Mouse (Mus musculus): Measurements from ENCODE around the gene Zfp324.
A peak's percentile ranks its signal among the peaks of the same experiment; 100 is the strongest.
"Not testable (repeated sequence)": the region's sequence is repeated elsewhere in the genome, so short reads cannot be mapped to it uniquely, and the experiment has no call there.

Zfp324 gene

DNA sequence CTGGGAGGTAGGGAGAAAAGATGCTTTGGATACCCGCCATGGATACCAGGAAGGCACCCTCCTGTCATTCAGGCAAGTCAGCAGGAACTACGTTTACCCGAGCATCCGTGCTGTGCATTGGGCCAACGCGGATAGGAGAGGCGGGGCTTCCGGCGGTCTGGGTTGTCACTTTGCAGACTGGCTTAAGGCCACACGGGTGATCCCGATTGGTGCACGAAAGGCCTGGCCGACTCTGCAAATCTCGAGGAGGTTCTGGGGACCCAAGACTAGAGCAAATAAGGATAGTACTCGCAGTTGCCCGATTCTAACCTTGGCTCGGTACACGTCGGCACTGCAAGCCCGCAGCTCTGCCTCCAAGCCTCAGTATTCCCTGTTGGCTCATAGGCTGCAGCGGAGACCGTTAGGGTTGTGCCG is at the start of gene Zfp324:
Zfp324 (plus strand) TSS at position 161 of the 414 bp plus-strand sequence.
- peak; percentile 77 for DNase-seq (ENCODE audit: low read depth)

DNA sequence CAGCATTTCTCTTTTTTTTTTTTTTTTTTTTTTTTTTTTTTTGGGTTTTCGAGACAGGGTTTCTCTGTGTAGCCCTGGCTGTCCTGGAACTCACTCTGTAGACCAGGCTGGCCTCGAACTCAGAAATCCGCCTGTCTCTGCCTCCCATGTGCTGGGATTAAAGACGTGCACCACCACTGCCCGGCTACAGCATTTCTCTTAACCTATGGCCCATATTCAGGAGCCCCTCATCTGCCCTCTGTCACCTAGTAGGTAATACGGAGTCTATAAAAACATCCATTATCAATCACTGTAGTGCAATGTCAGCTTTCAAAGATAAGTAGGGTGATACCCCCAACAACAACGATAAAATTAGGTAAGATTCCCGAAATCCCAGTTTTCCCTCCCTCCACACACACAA is 45.1 kb upstream of the Zfp324 start:
- not testable (repeated sequence) for DNase-seq (ENCODE audit: low read depth)

DNA sequence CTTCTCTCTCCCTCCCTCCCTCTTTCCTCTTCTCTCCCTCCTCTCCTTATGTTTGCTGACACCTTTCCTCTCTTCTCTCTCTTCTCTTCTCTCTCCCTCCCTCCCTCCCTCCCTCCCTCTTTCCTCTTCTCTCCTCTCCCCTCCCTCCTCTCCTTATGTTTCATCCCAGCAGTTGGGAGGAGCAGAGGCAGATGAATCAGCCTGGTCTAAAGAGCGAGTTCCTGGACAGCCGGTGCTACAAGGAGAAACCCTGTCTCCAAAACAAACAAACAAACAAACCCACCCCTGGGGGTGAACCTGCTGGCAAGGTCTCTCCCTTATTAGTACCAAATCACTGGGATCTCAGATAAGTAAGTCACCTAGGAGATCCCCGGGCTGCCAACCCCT is 44.3 kb upstream of the Zfp324 start:
- no peak for DNase-seq (ENCODE audit: low read depth)

DNA sequence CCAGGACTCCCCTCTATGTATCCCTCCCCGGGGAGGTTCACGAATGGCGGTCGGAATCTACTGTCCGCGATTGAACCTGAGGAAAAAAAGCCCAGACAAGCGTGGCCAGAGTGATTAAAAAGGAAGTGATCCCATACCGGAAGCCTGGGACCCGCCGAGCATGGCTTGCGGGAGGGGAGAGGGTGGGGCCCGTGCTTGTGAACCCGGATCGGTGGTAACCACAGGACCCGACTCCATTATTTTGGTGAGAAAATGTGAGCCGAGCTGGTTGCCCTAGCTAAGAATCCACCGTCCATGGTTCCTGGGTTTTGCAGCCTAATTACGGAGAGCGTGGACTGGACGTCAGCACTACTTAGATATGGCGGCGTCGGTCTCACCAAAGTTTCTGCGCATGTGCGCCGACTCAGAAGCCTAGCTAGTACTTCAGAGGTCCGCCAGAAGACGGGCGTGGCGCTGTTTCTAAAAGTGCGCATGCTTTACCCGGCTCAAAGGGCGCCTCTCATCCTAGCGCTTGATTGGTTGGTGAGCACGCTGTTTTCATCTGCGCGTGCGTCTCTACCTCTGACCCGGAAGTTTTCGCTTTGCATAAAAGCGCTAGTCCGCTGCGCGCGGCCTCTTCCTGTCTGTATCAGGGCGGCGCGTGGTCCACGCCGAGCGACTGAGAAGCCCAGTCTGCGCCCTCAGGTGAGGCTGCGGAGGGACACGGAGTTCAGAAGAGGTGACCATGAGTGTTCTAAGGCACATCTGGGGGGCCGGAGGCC is 43.8 kb upstream of the Zfp324 start, which contains the start of gene Rps5:
Rps5 (plus strand) TSS at position 586 of the 761 bp plus-strand sequence.
- DNase-seq (ENCODE audit: low read depth): peak; percentile 98

DNA sequence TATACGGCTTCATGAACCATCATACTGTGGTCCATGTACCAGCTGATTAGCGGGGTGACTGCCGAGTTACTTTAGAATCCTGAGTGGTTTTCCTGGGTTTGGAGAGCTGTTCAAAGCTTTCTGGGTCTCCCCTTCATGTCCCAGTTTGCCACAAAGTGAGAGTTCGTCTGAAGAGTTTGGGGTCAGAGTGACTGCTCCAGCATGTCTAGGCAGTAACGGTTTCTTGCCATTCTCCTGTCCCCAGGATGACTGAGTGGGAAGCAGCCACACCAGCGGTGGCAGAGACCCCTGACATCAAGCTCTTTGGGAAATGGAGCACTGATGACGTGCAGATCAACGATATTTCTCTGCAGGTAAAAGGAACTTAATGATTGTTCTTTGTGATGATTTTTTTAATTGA is 42.9 kb upstream of the Zfp324 start:
- no peak for DNase-seq (ENCODE audit: low read depth)

DNA sequence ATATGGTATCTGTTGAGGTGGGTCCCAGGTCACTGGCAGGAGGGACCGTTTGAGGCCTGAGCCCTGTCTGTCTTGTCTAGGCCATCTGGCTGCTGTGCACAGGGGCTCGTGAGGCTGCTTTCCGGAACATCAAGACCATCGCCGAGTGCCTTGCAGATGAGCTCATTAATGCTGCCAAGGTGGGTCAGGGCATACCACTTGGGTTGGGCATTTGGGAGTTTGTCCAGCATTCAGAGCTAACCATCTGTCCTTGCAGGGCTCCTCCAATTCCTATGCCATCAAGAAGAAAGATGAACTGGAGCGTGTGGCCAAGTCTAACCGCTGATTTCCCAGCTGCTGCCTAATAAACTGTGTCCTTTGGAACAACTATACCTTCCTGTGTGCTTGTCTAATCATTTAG is 39.3 kb upstream of the Zfp324 start:
- no peak for DNase-seq (ENCODE audit: low read depth)

DNA sequence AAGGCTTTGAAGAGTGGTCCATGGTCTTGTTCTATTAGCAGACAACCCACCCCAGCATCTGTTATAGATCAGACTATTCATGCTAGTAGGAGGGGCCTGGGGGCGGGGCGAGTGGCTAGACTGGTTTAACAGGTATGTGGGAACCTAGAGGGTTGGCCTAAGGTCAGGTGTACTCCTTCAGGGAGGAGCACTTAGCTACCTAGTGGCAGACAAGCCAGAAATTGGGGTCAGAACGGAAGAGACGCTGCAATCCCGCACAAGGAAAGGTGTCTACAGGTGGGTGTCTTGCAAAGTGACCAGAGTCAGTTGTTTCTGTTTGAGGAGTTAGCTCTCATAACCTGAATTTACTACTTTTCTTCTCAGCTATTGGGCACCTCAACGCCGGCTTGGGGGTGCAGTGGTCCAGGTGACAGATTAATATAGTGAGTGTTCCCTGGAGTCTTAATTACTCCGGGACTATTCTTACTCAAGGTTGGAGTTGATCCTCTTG is 38.4 kb upstream of the Zfp324 start, which contains the start of gene Rnf225:
Rnf225 (plus strand) TSS at position 226 of the 490 bp plus-strand sequence.
- no peak for DNase-seq (ENCODE audit: low read depth)

DNA sequence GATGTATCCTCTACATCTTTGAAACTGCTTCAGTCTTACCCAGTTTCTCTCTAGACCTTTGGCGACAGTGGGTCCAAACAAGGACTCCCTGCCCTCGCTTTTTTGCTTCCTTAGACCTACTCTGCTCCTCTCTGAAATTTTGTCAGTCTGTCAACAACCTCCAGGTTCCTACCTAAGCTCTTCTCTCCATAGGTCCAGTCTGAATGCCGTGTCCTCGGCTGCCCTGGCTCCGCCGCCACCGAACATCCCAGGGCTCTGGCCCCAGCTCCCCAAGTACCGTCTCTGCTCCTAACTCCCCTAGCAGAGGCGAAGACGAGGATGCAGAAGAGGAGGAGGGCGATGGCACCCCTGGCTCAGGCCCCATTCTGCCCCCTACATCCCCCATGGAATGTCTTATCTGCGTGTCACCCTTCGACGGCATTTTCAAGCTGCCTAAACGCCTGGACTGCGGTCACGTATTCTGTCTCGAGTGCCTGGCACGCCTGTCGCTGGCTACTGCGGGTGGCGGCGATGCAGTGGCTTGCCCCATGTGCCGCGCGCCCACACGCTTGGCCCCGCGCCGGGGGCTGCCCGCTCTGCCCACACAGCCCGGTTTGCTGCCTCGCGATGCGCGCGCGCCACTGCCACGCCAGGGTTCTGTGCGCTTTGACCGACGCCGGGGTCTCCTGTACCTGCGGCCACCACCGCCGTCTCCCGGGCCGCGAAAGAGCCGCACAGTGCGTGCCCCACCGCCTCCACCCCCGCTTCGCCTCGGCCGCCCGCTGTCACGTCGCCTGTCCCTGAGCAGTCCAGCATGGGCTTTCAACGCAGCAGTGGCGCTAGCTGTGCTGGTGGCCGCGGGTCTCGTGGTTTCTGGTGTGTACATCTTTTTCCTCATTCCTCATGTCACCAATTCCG is 37.7 kb upstream of the Zfp324 start:
- no peak for DNase-seq (ENCODE audit: low read depth)

DNA sequence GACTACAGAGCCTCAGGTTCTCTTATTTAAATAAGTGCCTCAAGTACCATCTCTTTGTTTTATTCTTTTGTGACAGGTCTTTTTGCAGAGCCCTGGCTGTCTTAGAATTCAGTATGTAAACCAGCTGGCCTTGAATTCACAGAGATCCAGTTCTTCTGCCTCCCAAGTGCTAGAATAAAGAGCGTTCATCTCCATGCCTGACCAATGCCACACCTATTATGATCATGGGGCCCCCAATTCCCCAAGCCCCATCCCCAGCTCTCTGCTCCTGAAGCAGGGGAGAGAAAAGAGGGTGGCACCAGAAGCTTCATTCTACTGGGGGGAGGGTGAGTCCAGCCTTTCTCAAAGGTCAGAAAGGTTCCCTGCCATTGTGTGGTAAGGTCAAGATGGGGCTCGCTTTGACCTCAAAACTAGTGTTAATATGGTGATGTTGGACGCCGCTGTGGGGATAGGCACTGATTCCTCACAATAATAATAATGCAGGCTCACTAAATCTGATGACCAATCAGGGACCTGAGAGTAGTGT is 32.0 kb upstream of the Zfp324 start:
- DNase-seq (ENCODE audit: low read depth): no peak

DNA sequence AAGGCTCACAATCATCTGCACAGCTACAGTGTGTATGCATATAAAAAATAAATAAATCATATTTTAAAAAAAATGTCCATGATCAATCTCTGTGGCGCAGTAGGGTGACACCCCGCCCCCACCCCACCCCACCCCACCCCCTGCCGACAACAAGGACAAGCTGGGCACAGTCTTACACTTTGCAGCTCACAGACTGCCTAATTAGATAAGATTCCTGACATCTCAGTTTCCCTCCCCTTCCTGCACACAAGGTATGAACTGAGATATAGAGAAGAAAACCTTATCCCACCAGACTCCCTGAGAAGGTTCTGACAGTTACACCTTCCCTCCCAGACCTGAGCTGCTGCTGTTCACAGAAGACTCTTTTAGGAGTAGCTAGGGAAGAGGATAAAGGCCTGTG is 30.8 kb upstream of the Zfp324 start:
- no peak for DNase-seq (ENCODE audit: low read depth)

DNA sequence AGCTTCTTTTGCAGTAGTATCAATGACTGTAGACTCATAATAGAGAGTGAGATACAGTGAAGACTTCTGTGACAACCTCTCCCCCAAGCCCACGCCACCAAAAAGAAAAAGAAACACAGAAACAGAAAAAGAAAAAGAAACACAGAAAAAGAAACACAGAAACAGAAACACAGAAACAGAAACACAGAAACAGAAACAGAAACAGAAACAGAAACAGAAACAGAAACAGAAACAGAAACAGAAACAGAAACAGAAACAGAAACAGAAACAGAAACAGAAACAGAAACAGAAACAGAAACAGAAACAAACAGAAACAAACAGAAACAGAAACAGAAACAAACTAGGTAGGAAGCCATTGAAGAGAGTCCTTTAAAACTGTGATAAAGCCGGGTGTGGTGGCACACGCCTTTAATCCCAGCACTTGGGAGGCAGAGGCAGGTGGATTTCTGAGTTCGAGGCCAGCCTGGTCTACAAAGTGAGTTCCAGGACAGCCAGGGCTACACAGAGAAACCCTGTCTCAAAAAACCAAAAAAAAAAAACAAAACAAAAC is 28.3 kb upstream of the Zfp324 start:
- not testable (repeated sequence) for DNase-seq (ENCODE audit: low read depth)

DNA sequence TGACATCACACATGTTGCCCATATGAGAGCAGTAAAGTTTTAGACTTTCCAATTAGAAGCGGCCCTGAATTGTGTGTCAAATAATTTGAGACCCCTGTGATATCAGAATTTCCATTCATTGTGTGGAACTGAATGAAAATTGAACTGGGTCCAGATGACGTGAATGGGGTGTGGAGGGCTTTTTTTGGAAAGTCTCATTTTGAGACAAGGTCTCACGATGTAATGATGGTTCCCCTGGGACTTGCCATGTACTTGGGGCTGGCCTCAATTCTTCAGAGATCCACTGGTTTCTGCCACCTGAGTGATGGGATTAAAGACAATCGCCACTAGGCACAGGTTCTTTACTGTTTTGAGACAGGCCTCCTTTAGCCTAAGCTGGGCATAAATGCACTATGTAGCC is 25.0 kb upstream of the Zfp324 start:
- no peak for DNase-seq (ENCODE audit: low read depth)

DNA sequence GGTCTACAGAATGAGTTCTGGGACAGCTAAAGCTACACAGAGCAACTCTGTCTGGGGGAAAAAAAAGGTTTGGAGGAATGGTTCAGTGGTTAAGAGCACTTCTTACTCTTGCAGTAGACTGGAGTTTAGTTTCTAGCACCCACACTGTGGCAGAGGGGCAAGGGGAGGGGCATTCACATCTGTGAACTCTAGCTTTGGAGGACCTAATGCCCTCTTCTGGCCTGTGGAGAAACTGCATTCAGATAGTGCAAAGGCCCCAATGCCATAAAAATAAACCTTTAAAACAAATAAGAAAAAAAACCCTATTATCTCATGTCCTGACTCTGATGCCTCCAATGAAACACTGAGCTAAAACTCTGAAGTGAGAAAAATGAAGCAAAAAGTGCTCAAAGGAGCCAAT is 22.1 kb upstream of the Zfp324 start:
- DNase-seq (ENCODE audit: low read depth): no peak

DNA sequence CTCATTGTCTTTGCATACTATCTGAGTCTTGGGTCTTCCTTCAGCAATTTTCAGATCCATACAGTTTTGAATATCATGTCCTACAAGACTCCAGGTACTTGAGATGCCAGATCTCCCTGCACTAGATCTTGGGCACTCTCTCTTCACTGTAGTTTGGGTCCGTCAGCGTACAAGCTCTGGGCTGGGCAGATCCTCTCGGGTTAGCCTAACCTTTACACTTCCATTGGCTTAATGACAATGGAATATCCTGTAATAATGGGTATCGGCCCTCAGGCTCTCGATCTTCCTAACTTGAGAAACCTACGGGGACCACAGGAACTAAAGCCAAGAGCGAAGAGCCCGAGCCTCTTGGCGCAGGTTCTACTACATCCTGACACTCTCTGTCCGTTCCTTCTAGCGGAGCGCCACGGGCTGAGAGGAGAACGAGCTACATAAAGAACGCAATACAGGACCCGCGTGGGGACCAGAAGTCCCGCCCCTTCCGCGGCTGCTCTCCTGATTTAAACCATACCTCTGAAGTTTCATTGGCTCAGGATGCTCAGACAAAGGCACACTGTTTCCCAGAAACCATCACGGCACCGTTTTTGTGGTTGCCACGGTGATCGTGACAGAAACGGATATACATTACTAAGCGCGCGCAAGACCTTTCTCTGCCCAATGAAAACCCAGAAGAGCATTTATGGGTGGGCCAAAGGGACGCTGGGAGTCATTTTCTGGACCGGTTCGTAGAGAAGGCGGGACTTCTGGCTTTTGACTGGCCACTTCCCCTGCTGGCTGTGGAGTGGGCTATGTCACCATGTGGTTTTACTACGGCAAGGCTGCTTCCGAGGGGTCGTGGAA is 16.4 kb upstream of the Zfp324 start:
- DNase-seq (ENCODE audit: low read depth): peak; percentile 78

DNA sequence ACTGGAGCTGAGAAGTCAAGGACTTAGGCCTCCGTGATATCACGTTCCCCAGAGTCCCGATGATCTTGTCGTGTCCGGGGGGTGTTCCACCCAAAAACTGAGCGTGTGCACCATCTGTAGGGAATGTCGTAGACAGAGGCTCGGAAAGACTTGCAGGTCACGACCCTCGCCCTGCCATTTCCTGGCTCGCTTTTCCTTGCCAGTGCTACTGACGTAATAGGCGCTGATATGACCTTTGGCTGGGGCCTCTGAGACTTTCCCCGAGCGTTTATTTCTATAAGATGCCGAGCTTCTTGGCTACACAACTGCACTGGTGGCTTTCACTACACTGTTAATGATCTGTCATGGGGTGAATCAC is 15.8 kb upstream of the Zfp324 start:
- DNase-seq (ENCODE audit: low read depth): no peak

DNA sequence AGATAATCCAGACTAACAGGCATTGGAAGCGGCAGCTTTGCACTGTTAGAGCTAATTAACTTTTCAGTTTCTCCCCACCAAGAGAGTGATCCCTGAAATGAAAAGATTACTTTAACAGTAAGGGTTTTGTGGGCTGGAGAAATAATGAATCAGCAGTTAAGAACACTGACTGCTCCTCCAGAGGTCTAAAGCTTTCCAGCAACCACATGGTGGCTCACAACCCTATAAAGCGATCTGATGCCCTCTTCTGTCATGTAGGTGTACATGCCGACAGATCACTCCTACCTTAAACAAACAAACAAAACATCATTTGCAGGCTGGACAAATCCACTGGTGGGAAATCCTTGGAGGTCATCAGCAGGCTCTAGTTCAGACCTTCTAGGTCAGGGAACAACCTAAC is 10.7 kb upstream of the Zfp324 start:
- DNase-seq (ENCODE audit: low read depth): no peak

DNA sequence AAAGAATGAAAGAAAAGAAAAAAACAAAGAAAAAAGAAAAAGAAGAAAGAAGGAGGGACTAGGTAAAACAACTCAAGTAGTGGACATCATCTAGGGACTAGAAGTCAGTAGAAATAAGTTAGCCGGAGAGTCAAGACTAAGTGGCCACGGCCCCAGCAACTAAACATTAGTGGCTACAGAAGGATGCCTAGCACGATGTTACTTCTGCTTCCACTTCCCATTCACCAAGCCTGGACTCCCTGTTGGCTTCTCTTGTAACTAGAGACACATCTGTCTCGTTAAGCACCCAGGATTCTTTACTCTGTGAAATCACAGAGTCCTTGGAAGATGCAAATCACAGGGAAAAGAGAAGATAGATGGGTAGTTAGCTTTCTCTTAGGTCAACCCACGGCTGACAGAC is 8.1 kb upstream of the Zfp324 start:
- DNase-seq (ENCODE audit: low read depth): no peak

DNA sequence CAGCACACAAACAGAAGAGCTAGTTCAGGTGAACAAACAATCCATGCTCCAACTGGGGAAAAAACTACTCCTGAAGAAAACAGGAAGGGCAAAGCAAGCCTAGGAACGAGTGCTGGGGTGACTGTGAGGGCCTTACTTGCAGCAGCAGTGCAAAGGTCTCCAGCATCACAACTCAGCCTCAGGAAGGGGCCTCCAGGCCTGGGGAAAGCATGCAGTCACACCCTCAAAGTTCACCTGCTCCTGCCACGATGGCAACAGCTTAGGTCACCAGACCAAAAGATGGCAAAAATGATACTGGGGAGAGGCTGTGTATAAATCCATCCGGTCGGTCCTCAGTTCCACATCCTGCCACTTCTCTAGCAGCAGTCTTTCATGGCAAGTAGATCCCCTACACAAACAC is 6.7 kb upstream of the Zfp324 start:
- no peak for DNase-seq (ENCODE audit: low read depth)

DNA sequence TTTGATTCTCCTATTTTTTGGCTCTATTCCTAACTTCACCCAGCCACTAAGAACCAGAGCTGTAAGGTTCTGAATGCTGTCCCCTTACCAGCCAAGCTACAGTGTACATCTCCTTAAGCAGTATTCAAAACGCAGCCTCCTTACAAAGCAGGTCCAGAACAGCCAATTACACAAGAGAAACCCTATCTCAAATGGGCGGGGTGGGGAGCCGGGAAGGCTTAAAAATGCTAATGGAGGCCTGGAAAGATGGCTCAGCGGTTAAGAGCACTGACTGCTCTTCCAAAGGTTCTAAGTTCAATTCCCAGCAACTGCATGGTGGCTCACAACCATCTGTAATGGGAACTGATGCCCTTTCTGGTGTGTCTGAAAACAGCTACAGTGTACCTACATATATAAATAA is 5.9 kb upstream of the Zfp324 start:
- DNase-seq (ENCODE audit: low read depth): no peak

DNA sequence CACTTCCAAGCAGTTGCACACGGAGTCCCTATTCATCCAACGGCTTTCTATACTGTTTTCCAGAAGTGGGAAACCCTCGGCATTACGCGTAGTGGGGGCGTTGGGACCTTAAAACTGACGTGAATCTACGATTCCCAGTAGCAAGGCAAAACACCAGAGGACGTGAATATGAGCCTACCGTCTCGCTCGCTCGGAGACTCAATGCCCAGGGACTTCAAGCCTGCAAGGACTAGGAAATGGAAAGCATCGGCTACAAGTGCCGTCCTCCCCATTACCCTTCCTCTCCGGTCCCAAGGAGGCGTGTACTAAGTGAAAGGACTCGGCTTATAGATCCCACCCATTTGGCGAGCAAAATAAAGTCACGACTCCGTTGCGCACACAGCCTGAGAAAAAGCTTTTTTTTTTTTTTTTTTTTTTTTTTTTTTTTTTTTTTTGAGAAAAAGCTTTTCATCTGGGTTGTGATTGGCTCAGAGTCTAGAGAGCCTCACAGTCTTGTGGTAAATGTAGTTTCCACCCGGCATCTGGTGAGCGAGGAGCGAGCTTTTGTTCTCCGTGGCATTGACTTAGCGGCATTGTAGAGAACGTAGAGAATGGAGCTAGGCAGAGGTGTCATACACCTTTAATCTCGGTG is 4.0 kb upstream of the Zfp324 start:
- DNase-seq (ENCODE audit: low read depth): peak; percentile 64
